Mouse (Mus musculus) MEL (cell line): Measurements from ENCODE around the gene Bcl2l1. TPM values are rescaled to one million over a fixed set of nuclear protein-coding genes. Genes with fewer than 3 reads are reported as not detected.
A peak's percentile ranks its signal among the peaks of the same experiment; 100 is the strongest.

Source experiments
- DNase-seq: peaks from one replicate; pipeline ENCODE4 v3.0.0; 2011; ENCODE audit warnings: low read depth, low spot score
- H3K27ac ChIP-seq: 2 replicates; pipeline ENCODE4 v1.5.1; 2012; ENCODE audit warnings: low read depth, mild to moderate bottlenecking, control low read depth, low read length, moderate library complexity; ENCODE audit not compliant: control insufficient read depth
- H3K27me3 ChIP-seq, 2 experiments: fragments of 150-350 bp in 1 of 2; sonication (generic) in 1 of 2; 2 replicates each; pipeline ENCODE4 v1.6.1; 2012; ENCODE audit warnings: low read length in 2 of 2, mild to moderate bottlenecking in 2 of 2, improper control_type of control experiment in 1 of 2, moderate library complexity in 1 of 2; ENCODE audit not compliant: insufficient read depth in 2 of 2, control insufficient read depth in 1 of 2
- H3K36me3 ChIP-seq, 2 experiments: 2 replicates each; pipeline ENCODE4 v1.6.1; 2012 to 2014; ENCODE audit warnings: low read length in 2 of 2, improper control_type of control experiment in 1 of 2, inconsistent platforms in 1 of 2, mild to moderate bottlenecking in 1 of 2; ENCODE audit not compliant: insufficient read depth in 2 of 2, control insufficient read depth in 1 of 2
- H3K4me1 ChIP-seq, 2 experiments: fragments of 150-350 bp in 1 of 2; sonication (generic) in 1 of 2; 2 replicates each; pipeline ENCODE4 v1.6.1; 2012; ENCODE audit warnings: low read length in 2 of 2, improper control_type of control experiment in 1 of 2, mild to moderate bottlenecking in 1 of 2; ENCODE audit not compliant: insufficient read depth in 2 of 2, control insufficient read depth in 1 of 2
- H3K4me3 ChIP-seq, 2 experiments: fragments of 150-350 bp in 1 of 2; sonication (generic) in 1 of 2; 2 replicates each; pipeline ENCODE4 v1.5.1; 2012; ENCODE audit warnings: low read depth in 2 of 2, low read length in 2 of 2, mild to moderate bottlenecking in 2 of 2, moderate library complexity in 2 of 2, control low read depth in 1 of 2, improper control_type of control experiment in 1 of 2; ENCODE audit not compliant: control insufficient read depth in 1 of 2, insufficient read depth in 1 of 2
- H3K79me2 ChIP-seq: 2 replicates; pipeline ENCODE4 v1.6.1; 2012; ENCODE audit warnings: mild to moderate bottlenecking, low read length, moderate library complexity; ENCODE audit not compliant: control insufficient read depth, poor library complexity, insufficient read depth
- H3K9ac ChIP-seq: 2 replicates; pipeline ENCODE4 v1.6.1; 2012; ENCODE audit warnings: low read depth, mild to moderate bottlenecking, control low read depth, low read length, moderate library complexity; ENCODE audit not compliant: control insufficient read depth, poor library complexity, severe bottlenecking
- H3K9me3 ChIP-seq: fragments of 150-350 bp; sonication (generic); replicated peaks from 2 replicates; pipeline ENCODE4 v1.6.1; 2012; ENCODE audit warnings: mild to moderate bottlenecking, low read length, improper control_type of control experiment, moderate library complexity; ENCODE audit not compliant: insufficient read depth
- CTCF ChIP-seq, 3 experiments: IDR thresholded peaks in 2 of 3; conservative IDR thresholded peaks in 1 of 3; 2 replicates each; pipeline ENCODE4 v1.5.1; 2011 to 2012; ENCODE audit warnings: low read length in 3 of 3, low read depth in 2 of 3, mild to moderate bottlenecking in 2 of 3, improper control_type of control experiment in 1 of 3, inconsistent platforms in 1 of 3, mixed read lengths in 1 of 3, moderate library complexity in 1 of 3; ENCODE audit not compliant: control insufficient read depth in 1 of 3, insufficient read depth in 1 of 3, poor library complexity in 1 of 3, severe bottlenecking in 1 of 3
- EP300 ChIP-seq, 2 experiments: IDR thresholded peaks; 2 replicates each; pipeline ENCODE4 v1.6.1; 2011; ENCODE audit warnings: improper control_type of control experiment in 2 of 2, low read length in 2 of 2, low read depth in 1 of 2, mild to moderate bottlenecking in 1 of 2
- ETS1 ChIP-seq: IDR thresholded peaks from 2 replicates; pipeline ENCODE4 v1.6.1; 2012; ENCODE audit warnings: low read depth, mild to moderate bottlenecking, inconsistent platforms, low read length, improper control_type of control experiment, moderate library complexity
- MAZ ChIP-seq: IDR thresholded peaks from 2 replicates; pipeline ENCODE4 v1.6.1; 2012; ENCODE audit warnings: low read depth, mild to moderate bottlenecking, inconsistent platforms, low read length, improper control_type of control experiment
- MYB ChIP-seq: IDR thresholded peaks from 2 replicates; pipeline ENCODE4 v1.6.1; 2011; ENCODE audit warnings: mild to moderate bottlenecking, low read depth, low read length, improper control_type of control experiment
- POLR2AphosphoS2 ChIP-seq: IDR thresholded peaks from 2 replicates; pipeline ENCODE4 v1.6.1; 2011; ENCODE audit warnings: low read length, improper control_type of control experiment
- POLR2AphosphoS5 ChIP-seq: IDR thresholded peaks from 2 replicates; pipeline ENCODE4 v1.6.1; 2012; ENCODE audit warnings: low read depth, borderline replicate concordance, mild to moderate bottlenecking, inconsistent platforms, low read length, moderate library complexity, mixed read lengths
- USF1 ChIP-seq: IDR thresholded peaks from 2 replicates; pipeline ENCODE4 v1.6.1; 2014; ENCODE audit warnings: low read depth, mild to moderate bottlenecking, inconsistent platforms, low read length, improper control_type of control experiment, moderate library complexity
- USF2 ChIP-seq, 2 experiments: IDR thresholded peaks; 2 replicates each; pipeline ENCODE4 v1.6.1; 2011 to 2012; ENCODE audit warnings: improper control_type of control experiment in 2 of 2, low read length in 2 of 2, borderline replicate concordance in 1 of 2, inconsistent platforms in 1 of 2, low read depth in 1 of 2, mild to moderate bottlenecking in 1 of 2; ENCODE audit not compliant: insufficient read depth in 1 of 2
- ZC3H11A ChIP-seq: IDR thresholded peaks from 2 replicates; pipeline ENCODE4 v1.6.1; 2012; ENCODE audit warnings: low read depth, mild to moderate bottlenecking, inconsistent platforms, low read length, improper control_type of control experiment
- polyA plus RNA-seq, 2 experiments: library from polyadenylated mRNA; stranded (reverse) in 1 of 2; unstranded in 1 of 2; fragments of >175 nt in 1 of 2; fragments of >200 nt in 1 of 2; gene quantifications; 2 replicates each; pipeline versions ENCODE4 v1.2.1 to v1.2.4; 2012; ENCODE audit warnings: low replicate concordance in 2 of 2, low read depth in 1 of 2; ENCODE audit not compliant: insufficient read length in 2 of 2, insufficient read depth in 1 of 2, missing spikeins in 1 of 2
- total RNA-seq: library from RNA; depleted of rRNA; stranded (reverse); fragments of 300-350 nt; gene quantifications from 2 replicates; pipeline ENCODE4 v1.2.3, GENCODE M21; 2012

Gene Bcl2l1
- total and polyA plus RNA-seq, 3 experiments, result 6.5 to 23.9 TPM; not detected in 1

DNA sequence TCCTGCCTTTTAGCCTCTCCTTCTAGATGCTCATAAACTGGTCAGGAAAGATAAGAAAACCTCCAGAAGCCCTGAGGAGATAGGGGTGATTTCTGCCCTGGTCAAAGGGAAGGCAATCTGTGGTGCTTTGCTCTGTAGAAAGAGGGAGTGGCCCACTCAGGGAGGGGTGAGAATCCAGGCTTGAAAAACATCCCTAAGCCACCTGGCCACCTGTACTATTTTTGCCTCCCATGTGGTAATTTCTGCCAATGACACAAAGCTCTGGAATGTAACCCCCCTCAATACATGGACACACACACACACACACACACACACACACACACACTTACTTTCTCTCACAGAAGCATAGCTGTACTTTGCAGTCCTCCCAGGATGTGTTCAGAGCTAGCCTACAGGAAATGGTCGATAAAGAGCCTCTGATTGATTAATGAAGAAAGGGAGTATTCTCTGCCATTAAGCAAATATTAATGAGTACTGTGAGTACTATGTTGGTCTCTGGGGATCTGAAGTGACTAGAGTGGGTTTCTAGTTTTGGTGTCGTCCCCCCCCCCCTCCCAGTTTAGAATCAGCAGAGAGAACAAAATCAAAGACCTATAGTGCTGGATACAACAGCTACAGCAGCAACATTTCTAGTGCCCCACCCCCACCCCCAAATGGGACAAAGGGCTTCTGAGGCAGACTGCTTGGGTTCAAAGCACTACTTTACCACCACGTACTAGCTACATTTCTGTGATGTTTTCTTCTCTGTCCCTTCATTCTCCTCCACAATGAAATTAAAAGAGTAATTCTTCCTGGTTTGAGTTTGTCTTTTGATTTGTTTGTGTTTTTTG is 20.0 kb downstream of the Bcl2l1 start (continued):
- TF ChIP-seq USF1, result no peak

DNA sequence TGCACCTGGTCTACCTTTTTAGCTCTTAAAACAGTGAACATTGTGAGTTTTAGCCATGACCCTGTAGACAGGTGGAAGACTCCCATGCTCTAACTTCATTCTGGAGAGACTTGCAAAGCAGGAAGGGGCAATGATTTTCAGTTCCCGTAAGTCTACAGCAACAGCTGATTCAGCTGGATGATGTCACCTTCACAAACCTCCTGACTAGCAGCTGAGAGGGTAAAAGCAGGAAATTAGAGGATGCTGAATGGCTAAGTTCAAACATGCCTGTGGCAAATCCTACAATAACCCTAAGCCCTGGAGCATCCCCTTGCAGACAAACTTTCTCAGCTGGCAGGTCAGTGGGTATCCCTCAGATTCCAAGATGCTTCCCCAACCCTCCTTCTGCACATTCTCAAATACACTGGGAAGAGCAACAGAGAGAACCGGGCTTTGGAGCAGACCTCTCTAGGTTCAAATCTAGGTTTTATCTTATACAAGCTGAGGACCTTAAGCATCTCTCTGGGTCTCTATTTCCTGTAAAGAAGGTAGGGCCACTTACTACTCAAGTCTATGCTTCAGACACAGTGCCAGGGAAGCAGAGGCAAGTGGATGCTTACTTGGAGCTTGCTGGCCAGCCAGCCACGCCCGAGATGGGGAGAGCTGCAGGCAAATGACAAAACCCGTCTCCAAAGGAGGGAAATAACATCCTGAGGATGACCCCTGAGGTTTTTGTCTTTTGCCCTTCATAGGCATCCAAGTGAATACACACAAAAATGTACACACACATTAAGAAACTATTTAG is 21.2 kb downstream of the Bcl2l1 start:
- no peak overlapping the region for H3K9ac ChIP-seq
- H3K36me3 ChIP-seq, result peaks cover 0 to 32% of the 10 kb centered on the region in 2 experiments; a peak in 2 of 4 replicates
- H3K27ac ChIP-seq, result no peak overlapping the region
- H3K9me3 ChIP-seq, result no peaks in the 10 kb centered on the region
- peaks cover 19 to 29% of the 10 kb centered on the region in 2 experiments for H3K4me1 ChIP-seq
- no peaks in the 10 kb centered on the region for H3K27me3 ChIP-seq
- no peak overlapping the region for H3K4me3 ChIP-seq
- TF ChIP-seq ETS1, result peak; percentile 43; the same call in 1 of the 2 replicates
- TF ChIP-seq EP300 (IDR thresholded peaks at IDR 0.05; ENCODE audit: low read depth in 1 of 2, low read length in 2 of 2), result no peak
- H3K79me2 ChIP-seq, result no peaks in the 10 kb centered on the region
- DNase-seq, result no peak

DNA sequence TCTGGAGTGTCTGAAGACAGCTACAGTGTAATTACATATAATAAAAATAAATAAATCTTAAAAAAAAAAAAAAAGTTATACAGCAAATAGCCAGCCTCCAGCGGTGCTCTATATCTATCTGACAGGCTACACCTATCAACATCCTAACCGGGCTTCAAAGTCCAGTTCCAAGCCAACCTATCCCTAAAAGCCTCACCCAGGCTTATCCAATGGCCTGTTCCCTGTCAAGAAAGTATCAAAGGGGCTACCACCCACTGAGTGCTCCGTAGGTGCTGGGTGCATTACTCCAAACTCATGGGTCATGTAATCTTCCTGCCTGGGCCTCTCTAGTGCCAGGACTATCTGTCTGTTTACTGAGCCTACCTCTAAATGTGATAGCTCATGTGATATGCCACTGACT is 23.4 kb downstream of the Bcl2l1 start:
- Histone ChIP-seq H3K27ac (no peak overlapping the region), H3K79me2 (no peaks in the 10 kb centered on the region), H3K36me3 (peaks cover 0 to 27% of the 10 kb centered on the region in 2 experiments; a peak in 2 of 4 replicates), H3K4me1 (peaks cover 14 to 26% of the 10 kb centered on the region in 2 experiments), H3K9ac (no peak overlapping the region), H3K9me3 (no peaks in the 10 kb centered on the region), H3K4me3 (no peak overlapping the region), H3K27me3 (no peaks in the 10 kb centered on the region)
- no peak for DNase-seq
- TF ChIP-seq ZC3H11A (no peak), POLR2AphosphoS5 (no peak), POLR2AphosphoS2 (no peak), CTCF (IDR thresholded peaks at IDR 0.05 in 2 of 3, conservative IDR thresholded peaks at IDR 0.05 in 1 of 3; ENCODE audit: control insufficient read depth in 1 of 3, insufficient read depth in 1 of 3, low read depth in 2 of 3, low read length in 3 of 3, poor library complexity in 1 of 3, severe bottlenecking in 1 of 3) (no peak), MYB (no peak), USF2 (IDR thresholded peaks at IDR 0.05; ENCODE audit: borderline replicate concordance in 1 of 2, insufficient read depth in 1 of 2, low read depth in 1 of 2, low read length in 2 of 2) (no peak)

DNA sequence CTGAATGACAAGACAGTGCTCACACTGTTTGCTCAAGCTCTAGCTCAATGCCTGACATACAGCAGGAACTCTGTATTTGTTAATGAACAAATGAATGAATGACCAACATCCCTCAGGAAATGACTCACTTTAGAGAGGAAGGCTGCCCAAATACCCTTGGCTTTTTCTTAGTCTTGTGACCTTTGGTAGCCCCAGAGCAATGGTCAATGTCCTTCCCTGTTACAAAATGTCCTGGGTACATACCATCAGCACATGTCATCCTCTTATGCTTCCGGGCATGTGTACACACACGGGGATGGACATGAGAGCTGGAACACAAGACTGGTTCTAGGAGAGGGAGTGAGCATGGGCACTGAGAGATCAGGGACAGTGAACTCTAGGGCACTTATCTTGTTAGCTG is 25.5 kb downstream of the Bcl2l1 start:
- no peaks in the 10 kb centered on the region for H3K27me3 ChIP-seq
- H3K9me3 ChIP-seq, result no peaks in the 10 kb centered on the region
- H3K27ac ChIP-seq, result no peak overlapping the region
- no peak for DNase-seq
- H3K4me1 ChIP-seq, result peaks cover 9 to 19% of the 10 kb centered on the region in 2 experiments
- no peak overlapping the region for H3K9ac ChIP-seq
- no peak for TF ChIP-seq MAZ
- peaks cover 0 to 20% of the 10 kb centered on the region in 2 experiments; a peak in 2 of 4 replicates for H3K36me3 ChIP-seq
- no peak overlapping the region for H3K4me3 ChIP-seq
- no peaks in the 10 kb centered on the region for H3K79me2 ChIP-seq
